Mouse (Mus musculus) lung, adult 2 months (tissue): ENCODE measurements around the gene Itga10.

Source experiments
- CTCF ChIP-seq: fragments of 200-500 bp; IDR thresholded peaks from 2 replicates; pipeline ENCODE4 v1.5.1; 2011; ENCODE audit warnings: mild to moderate bottlenecking, low read length, control low read depth; ENCODE audit not compliant: insufficient read depth
- POLR2A ChIP-seq: fragments of 200-500 bp; IDR thresholded peaks from 2 replicates; pipeline ENCODE4 v1.6.1; 2011; ENCODE audit warnings: low read depth, mild to moderate bottlenecking, control low read depth, low read length, borderline replicate concordance; ENCODE audit errors: extremely low read depth

DNA sequence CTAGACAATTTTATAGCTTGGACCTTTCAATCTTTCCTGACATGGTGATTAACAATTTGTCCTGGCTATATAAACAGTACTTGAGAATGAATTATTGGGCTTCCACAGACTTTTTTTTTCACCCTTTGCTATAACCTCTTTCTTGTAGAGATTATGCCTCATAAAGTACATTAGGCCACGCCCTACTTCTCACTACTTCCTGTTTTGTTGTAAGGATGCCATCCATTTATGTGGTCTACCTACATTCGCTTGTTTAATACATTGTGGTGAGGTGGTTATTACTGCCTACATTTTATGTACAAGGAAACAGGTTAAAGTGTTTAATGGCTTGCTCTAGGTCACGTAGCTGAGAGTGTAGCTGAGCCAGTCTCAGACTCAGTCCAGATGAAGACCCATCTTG, 29.8 kb downstream of the Itga10 start:
- TF ChIP-seq CTCF (no peak), POLR2A (no peak)
